Mouse (Mus musculus) ES-Bruce4 (cell line): ENCODE measurements around the gene Plcxd3. TPM values are rescaled to one million over a fixed set of nuclear protein-coding genes. Genes with fewer than 3 reads are reported as not detected.

Experiments
- H3K27ac ChIP-seq: 2 replicates; pipeline ENCODE4 v1.5.1; 2012; ENCODE audit warnings: low read length, inconsistent platforms; ENCODE audit not compliant: insufficient read depth
- H3K27me3 ChIP-seq: 2 replicates; pipeline ENCODE4 v1.6.1; 2012; ENCODE audit warnings: mild to moderate bottlenecking, low read length, inconsistent platforms; ENCODE audit not compliant: control insufficient read depth, poor library complexity, insufficient read depth, severe bottlenecking
- H3K36me3 ChIP-seq: 2 replicates; pipeline ENCODE4 v1.6.1; 2012; ENCODE audit warnings: inconsistent platforms, mild to moderate bottlenecking, low read length, moderate library complexity; ENCODE audit not compliant: control insufficient read depth, poor library complexity, insufficient read depth, severe bottlenecking
- H3K4me1 ChIP-seq: one replicate; pipeline ENCODE4 v1.8.1; 2011; ENCODE audit warnings: low read length; ENCODE audit not compliant: control insufficient read depth, insufficient read depth
- H3K4me3 ChIP-seq: 2 replicates; pipeline ENCODE4 v1.5.1; 2011; ENCODE audit warnings: low read depth, mild to moderate bottlenecking, low read length
- H3K9ac ChIP-seq: 2 replicates; pipeline ENCODE4 v1.6.1; 2012; ENCODE audit warnings: low read depth, mild to moderate bottlenecking, inconsistent platforms; ENCODE audit not compliant: poor library complexity, severe bottlenecking
- H3K9me3 ChIP-seq: replicated peaks from 2 replicates; pipeline ENCODE4 v1.6.1; 2012; ENCODE audit warnings: mild to moderate bottlenecking, low read length, inconsistent platforms; ENCODE audit not compliant: control insufficient read depth, poor library complexity, insufficient read depth, severe bottlenecking
- CTCF ChIP-seq: IDR thresholded peaks from one replicate; pipeline ENCODE4 v1.8.1; 2011; ENCODE audit warnings: low read depth, low read length
- EP300 ChIP-seq: IDR thresholded peaks from 2 replicates; pipeline ENCODE4 v1.6.1; 2011; ENCODE audit warnings: low read depth, low read length; ENCODE audit not compliant: insufficient read depth
- POLR2A ChIP-seq: IDR thresholded peaks from one replicate; pipeline ENCODE4 v1.8.1; 2011; ENCODE audit warnings: low read length; ENCODE audit not compliant: insufficient read depth
- polyA plus RNA-seq: library from polyadenylated mRNA; stranded (reverse); fragments of >200 nt; gene quantifications from 2 replicates; pipeline ENCODE4 v1.2.4, GENCODE M21; 2011; ENCODE audit warnings: low read depth; ENCODE audit not compliant: missing spikeins, insufficient read depth, insufficient read length

The Plcxd3 gene
- not detected in 2 replicates for polyA plus RNA-seq

DNA sequence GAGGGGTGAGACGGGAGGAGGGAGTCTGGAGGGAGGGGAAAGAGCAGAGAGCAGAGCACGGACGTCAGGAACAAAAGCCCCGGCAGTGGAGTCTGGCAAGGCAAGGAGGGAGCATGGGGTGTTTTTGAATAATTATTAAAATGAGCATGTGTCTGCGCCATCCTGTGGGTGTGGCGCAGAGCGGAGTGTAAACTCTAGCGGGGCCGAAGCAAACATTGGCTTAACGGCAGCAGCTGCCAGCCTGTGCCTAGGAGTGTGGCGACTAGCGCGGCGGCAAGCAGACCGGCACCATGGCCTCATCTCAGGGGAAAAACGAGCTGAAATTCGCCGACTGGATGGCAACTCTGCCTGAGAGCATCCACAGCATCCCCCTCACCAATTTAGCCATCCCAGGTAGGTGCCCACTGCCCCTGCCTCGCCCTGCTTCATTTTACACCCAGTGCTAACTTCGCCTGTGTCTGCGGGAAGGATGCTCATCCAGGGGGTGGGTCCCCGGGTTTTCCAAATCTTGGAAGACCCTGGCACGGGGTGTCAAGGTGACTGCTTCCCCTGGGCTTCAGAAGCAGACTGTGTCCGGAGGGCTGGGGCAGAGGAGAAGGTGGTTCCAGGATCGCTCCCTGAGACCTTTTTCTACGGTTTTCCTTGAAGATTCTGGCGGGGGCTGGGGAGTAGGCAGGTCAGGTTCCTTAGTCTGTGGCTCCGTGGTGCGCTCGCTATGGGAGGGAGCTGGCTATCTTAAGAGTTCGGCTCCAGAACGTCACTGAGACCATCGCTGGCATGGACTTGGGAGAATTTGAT lies at the start of gene Plcxd3:
Gene Plcxd3, plus strand, starts transcription at position 69 of the 798 bp plus-strand sequence.
- peak within 1 kb of the TSS; percentile 40 for H3K4me3 ChIP-seq
- no peaks in the 10 kb centered on the region for H3K36me3 ChIP-seq
- H3K4me1 ChIP-seq, result no peaks in the 10 kb centered on the region
- no peak within 1 kb of the TSS for H3K27ac ChIP-seq
- no peak within 1 kb of the TSS for H3K9ac ChIP-seq
- H3K27me3 ChIP-seq, result no peaks in the 10 kb centered on the region
- TF ChIP-seq EP300 (no peak), CTCF (no peak), POLR2A (no peak)
- no peaks in the 10 kb centered on the region for H3K9me3 ChIP-seq

DNA sequence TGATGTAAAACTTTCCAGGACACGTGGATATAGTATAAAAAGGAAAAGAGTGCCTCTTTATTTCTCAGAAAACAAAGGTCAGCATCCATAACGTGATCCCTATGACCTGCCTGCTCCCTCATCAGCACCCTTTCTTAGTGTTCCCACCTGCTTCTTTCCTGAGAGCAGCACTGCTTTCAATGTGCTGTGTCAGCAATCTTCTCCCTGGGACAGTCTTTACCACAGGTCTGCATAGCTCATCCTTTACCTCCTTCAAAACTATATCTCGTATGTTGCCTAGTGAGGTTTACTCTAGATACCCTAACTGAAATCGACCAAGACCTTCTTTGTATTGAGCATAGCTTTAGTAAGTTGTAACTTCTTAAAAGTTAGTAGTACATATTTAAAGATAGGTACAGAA lies 43.4 kb upstream of the Plcxd3 start:
- Histone ChIP-seq H3K4me1 (no peaks in the 10 kb centered on the region), H3K9me3 (peaks cover 6% of the 10 kb centered on the region), H3K9ac (no peak overlapping the region), H3K4me3 (no peak overlapping the region), H3K27ac (no peak overlapping the region), H3K36me3 (no peaks in the 10 kb centered on the region), H3K27me3 (no peaks in the 10 kb centered on the region)
- TF ChIP-seq CTCF (no peak), EP300 (no peak), POLR2A (no peak)

DNA sequence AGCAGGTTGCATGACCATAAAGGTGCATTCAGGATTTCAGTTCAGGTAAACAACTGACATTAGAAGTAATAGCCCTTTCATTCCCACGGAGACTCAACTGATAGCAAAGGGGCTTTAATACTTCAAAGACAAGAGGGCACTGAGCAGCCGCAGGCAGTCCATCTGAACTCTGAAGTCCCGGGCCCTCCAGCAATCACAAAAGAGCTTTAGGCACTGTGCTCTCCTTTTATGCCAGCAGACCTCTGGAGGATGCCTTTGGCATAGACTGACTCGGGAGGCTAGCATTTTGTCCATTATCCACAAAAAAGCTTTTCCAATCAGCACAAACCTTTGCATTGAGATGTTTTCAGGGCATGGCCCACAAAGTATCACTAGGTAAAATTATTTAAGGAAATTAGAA lies 33.7 kb upstream of the Plcxd3 start:
- no peaks in the 10 kb centered on the region for H3K36me3 ChIP-seq
- no peak overlapping the region for H3K27ac ChIP-seq
- no peaks in the 10 kb centered on the region for H3K27me3 ChIP-seq
- TF ChIP-seq POLR2A (no peak), EP300 (no peak), CTCF (no peak)
- H3K9me3 ChIP-seq, result no peaks in the 10 kb centered on the region
- no peaks in the 10 kb centered on the region for H3K4me1 ChIP-seq
- H3K4me3 ChIP-seq, result no peak overlapping the region
- no peak overlapping the region for H3K9ac ChIP-seq

DNA sequence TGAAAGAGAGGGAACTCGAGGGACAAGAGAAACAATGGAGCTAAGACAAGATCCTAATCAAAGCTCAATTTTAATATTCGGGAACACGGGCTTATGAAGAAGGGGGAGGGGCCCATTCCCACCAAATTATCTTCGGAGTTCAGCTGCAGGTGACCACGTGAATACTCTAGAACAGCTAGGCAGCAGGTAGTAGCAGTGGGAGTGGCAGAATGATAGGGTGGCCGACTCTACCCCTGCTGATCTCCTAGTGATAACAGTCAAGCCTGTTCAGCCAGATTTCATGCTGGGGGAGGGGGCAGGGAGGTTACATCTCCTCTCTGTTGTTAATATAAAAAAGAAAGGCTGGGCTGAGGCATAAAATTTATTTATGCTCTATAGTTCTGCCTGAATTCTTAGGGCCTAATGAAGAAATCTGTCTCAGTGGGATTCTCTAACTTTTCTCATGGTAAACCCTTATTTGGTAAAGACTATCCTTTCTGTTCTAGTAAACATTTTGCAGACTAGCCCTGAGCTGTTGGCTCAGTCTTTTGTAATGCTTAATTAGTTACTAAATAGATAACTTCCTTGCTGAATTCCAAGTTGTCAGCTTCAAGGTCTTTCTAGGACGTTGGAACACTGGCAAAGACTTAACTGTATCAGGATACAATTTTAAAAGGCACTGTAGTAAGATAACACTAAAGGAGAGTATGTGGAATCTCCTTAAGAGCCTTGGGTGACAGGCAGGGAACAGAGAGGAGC lies 26.3 kb upstream of the Plcxd3 start:
- Histone ChIP-seq H3K9ac (no peak overlapping the region), H3K9me3 (no peaks in the 10 kb centered on the region), H3K27me3 (no peaks in the 10 kb centered on the region), H3K36me3 (no peaks in the 10 kb centered on the region), H3K4me1 (no peaks in the 10 kb centered on the region), H3K27ac (no peak overlapping the region), H3K4me3 (no peak overlapping the region)
- TF ChIP-seq EP300 (0 out of 2 replicates have a peak, but pooled peaks have one; percentile 52), CTCF (no peak)

DNA sequence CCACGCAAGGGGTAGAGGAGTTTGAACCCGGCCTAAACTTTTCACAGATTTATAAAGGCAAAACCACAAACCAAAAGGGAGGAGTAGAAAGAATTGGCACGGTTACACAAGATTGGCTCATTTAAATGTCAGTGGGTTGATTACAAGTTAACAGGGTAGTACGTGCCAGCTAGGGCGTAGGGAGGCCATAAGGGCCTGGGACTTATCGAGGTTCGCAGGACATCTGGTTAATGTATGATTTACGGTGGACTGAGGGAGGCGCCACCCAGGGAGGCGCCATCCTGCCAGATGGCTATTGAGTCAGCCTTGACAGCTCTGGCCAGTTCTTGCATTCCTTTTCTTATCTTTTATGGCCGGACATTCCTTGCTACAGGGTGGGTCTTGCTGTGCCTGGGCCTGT lies 18.9 kb upstream of the Plcxd3 start:
- no peak overlapping the region for H3K27ac ChIP-seq
- no peaks in the 10 kb centered on the region for H3K36me3 ChIP-seq
- no peaks in the 10 kb centered on the region for H3K4me1 ChIP-seq
- H3K9ac ChIP-seq, result no peak overlapping the region
- no peaks in the 10 kb centered on the region for H3K27me3 ChIP-seq
- TF ChIP-seq CTCF (no peak), EP300 (no peak), POLR2A (no peak)
- peaks cover 10% of the 10 kb centered on the region for H3K9me3 ChIP-seq
- H3K4me3 ChIP-seq, result no peak overlapping the region

DNA sequence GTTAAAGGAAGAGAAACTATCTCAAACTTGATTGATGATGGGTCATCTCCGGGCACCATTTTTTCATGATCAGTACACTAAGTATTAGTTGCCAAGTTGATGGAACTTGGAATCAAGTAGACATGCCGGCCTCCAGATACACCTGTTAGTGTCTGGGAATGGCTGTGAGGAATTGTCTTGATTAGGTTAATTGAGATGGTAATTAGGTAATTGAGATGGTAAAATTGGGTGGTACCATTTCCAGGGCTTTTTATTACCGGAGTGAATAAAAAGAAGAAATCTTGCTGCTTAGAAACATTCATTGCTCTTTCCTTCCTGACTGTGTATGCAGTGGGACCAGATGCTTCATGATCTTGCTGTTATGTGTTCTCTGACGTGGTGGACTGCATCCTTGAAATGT lies 17.6 kb upstream of the Plcxd3 start:
- Histone ChIP-seq H3K27me3 (no peaks in the 10 kb centered on the region), H3K27ac (no peak overlapping the region), H3K36me3 (no peaks in the 10 kb centered on the region), H3K4me1 (no peaks in the 10 kb centered on the region), H3K4me3 (no peak overlapping the region), H3K9me3 (peaks cover 10% of the 10 kb centered on the region), H3K9ac (no peak overlapping the region)
- no peak for TF ChIP-seq CTCF
- TF ChIP-seq EP300, result no peak
- no peak for TF ChIP-seq POLR2A
